Mouse (Mus musculus) heart, adult 2 months (tissue): ENCODE data around the gene Dhrs4. TPM values are rescaled to one million over a fixed set of nuclear protein-coding genes. Genes with fewer than 3 reads are reported as not detected.

Experiments used
- DNase-seq, 2 experiments: peaks; one replicate each; pipeline ENCODE4 v3.0.0; 2021
- H3K27ac ChIP-seq: fragments of 200-600 bp; 2 replicates; pipeline ENCODE4 v1.8.1; 2022
- H3K27me3 ChIP-seq: fragments of 200-500 bp; 2 replicates; pipeline ENCODE4 v1.6.1; 2012; ENCODE audit warnings: mild to moderate bottlenecking, low read length, inconsistent platforms, mixed read lengths; ENCODE audit not compliant: control insufficient read depth, insufficient read depth
- H3K36me3 ChIP-seq: fragments of 200-500 bp; 2 replicates; pipeline ENCODE4 v1.6.1; 2012; ENCODE audit warnings: low read length, inconsistent platforms; ENCODE audit not compliant: control insufficient read depth, insufficient read depth
- H3K4me1 ChIP-seq: fragments of 200-500 bp; 2 replicates; pipeline ENCODE4 v1.6.1; 2011; ENCODE audit warnings: low read length; ENCODE audit not compliant: control insufficient read depth, insufficient read depth
- H3K4me3 ChIP-seq: fragments of 200-600 bp; 2 replicates; pipeline ENCODE4 v1.8.1; 2022
- H3K79me2 ChIP-seq: fragments of 200-500 bp; replicated peaks from 2 replicates; pipeline ENCODE4 v1.6.1; 2012; ENCODE audit warnings: mild to moderate bottlenecking, inconsistent platforms, low read length, moderate library complexity, mixed read lengths; ENCODE audit not compliant: control insufficient read depth, insufficient read depth
- H3K9ac ChIP-seq: fragments of 200-500 bp; 2 replicates; pipeline ENCODE4 v1.6.1; 2012; ENCODE audit warnings: low read depth, mild to moderate bottlenecking, control low read depth, inconsistent platforms, low read length, mixed read lengths
- CTCF ChIP-seq: fragments of 200-600 bp; IDR thresholded peaks from 2 replicates; pipeline ENCODE4 v1.8.1; 2022; ENCODE audit warnings: antibody characterized with exemption, mild to moderate bottlenecking, moderate library complexity
- EP300 ChIP-seq: fragments of 200-500 bp; IDR thresholded peaks from 2 replicates; pipeline ENCODE4 v1.6.1; 2011; ENCODE audit warnings: low read depth, low read length, control low read depth; ENCODE audit not compliant: insufficient read depth
- POLR2A ChIP-seq: fragments of 200-500 bp; IDR thresholded peaks from 2 replicates; pipeline ENCODE4 v1.6.1; 2011; ENCODE audit warnings: mild to moderate bottlenecking, low read depth, low read length, control low read depth; ENCODE audit not compliant: insufficient read depth
- WGBS: fragments of 180-500 bp; shearing (Covaris S2); methylation state at CpG from one replicate; pipeline ENCODE4 v1.1.7; 2018; 5-methylcytosine and 5-hydroxymethylcytosine counted together
- intact Hi-C: fragments of 180-260 bp; cut with DNase I; formaldehyde crosslinking; loops from one replicate; pipeline ENCODE4 v1.15.1; 2025
- polyA plus RNA-seq: library from polyadenylated mRNA; depleted of rRNA; stranded (reverse); fragments of >200 nt; gene quantifications from 2 replicates; pipeline ENCODE4 v1.2.3, GENCODE M21; 2012
- total RNA-seq, 2 experiments: library from RNA; stranded (reverse); gene quantifications; 2 replicates each; pipeline ENCODE4 v1.2.3; 2021

The Dhrs4 gene
- total and polyA plus RNA-seq, 3 experiments, result 64.7 to 125 (median 106) TPM

- Histone ChIP-seq H3K36me3 (no peaks in the 10 kb centered on the region), H3K9ac (no peak overlapping the region), H3K27ac (no peak overlapping the region), H3K4me1 (no peaks in the 10 kb centered on the region), H3K4me3 (no peak overlapping the region), H3K79me2 (no peaks in the 10 kb centered on the region), H3K27me3 (no peaks in the 10 kb centered on the region)
- TF ChIP-seq EP300, result no peak
- TF ChIP-seq CTCF, result no peak
- no peak for TF ChIP-seq POLR2A
- 53% methylated on average over 4 of the region's 4 CpGs for WGBS
- DNase-seq, result no peak
- intact Hi-C loops, result no loop called here
Measured at GRCm38 (mm10) chr14:55461757-55462156, 16.8 kb upstream of the Dhrs4 start.

- peaks cover 3% of the 10 kb centered on the region for H3K36me3 ChIP-seq
- no peak overlapping the region for H3K4me3 ChIP-seq
- 65% methylated on average over 4 of the region's 4 CpGs for WGBS
- H3K27me3 ChIP-seq, result no peaks in the 10 kb centered on the region
- H3K27ac ChIP-seq, result no peak overlapping the region
- intact Hi-C loops, result no loop called here
- no peaks in the 10 kb centered on the region for H3K79me2 ChIP-seq
- no peak overlapping the region for H3K9ac ChIP-seq
- no peak for DNase-seq
- H3K4me1 ChIP-seq, result 0 out of 2 replicates have a peak, but pooled peaks cover 1% of the 10 kb centered on the region
- TF ChIP-seq POLR2A, result no peak
- no peak for TF ChIP-seq CTCF
Measured at GRCm38 (mm10) chr14:55466481-55466880, 12.1 kb upstream of the Dhrs4 start.

- H3K79me2 ChIP-seq, result no peaks in the 10 kb centered on the region
- WGBS, result 46% methylated on average over 7 of the region's 7 CpGs
Measured at GRCm38 (mm10) chr14:55467108-55467507, 11.4 kb upstream of the Dhrs4 start.

GRCm38 (mm10) chr14:55468301-55468741, 10.2 kb upstream of the Dhrs4 start:
- intact Hi-C loops, result no loop called here
- Histone ChIP-seq H3K4me1 (0 out of 2 replicates have a peak, but pooled peaks cover 1% of the 10 kb centered on the region), H3K79me2 (no peaks in the 10 kb centered on the region), H3K27me3 (no peaks in the 10 kb centered on the region), H3K4me3 (no peak overlapping the region), H3K9ac (no peak overlapping the region), H3K27ac (peak overlapping the region; percentile 75), H3K36me3 (peaks cover 3% of the 10 kb centered on the region)
- TF ChIP-seq POLR2A (no peak), CTCF (no peak), EP300 (no peak)
- WGBS, result 40% methylated on average over 2 of the region's 2 CpGs
- DNase-seq, result peak in 1 of 2 experiments; percentile 24

More at GRCm38 (mm10) chr14:55467108-55467507, 11.4 kb upstream of the Dhrs4 start:
- Histone ChIP-seq H3K4me1 (0 out of 2 replicates have a peak, but pooled peaks cover 1% of the 10 kb centered on the region), H3K4me3 (no peak overlapping the region), H3K9ac (no peak overlapping the region), H3K27ac (no peak overlapping the region), H3K36me3 (peaks cover 3% of the 10 kb centered on the region), H3K27me3 (no peaks in the 10 kb centered on the region)
- no peak for TF ChIP-seq EP300
- DNase-seq, result peak in 1 of 2 experiments; percentile 30
- intact Hi-C loops, result no loop called here

- Histone ChIP-seq H3K36me3 (peaks cover 3% of the 10 kb centered on the region), H3K4me3 (no peak overlapping the region), H3K9ac (no peak overlapping the region), H3K4me1 (0 out of 2 replicates have a peak, but pooled peaks cover 1% of the 10 kb centered on the region), H3K27ac (peak overlapping the region; percentile 75), H3K79me2 (no peaks in the 10 kb centered on the region), H3K27me3 (no peaks in the 10 kb centered on the region)
- no peak for DNase-seq
- 44% methylated on average over 2 of the region's 2 CpGs for WGBS
- intact Hi-C loops, result no loop called here
- TF ChIP-seq POLR2A (no peak), CTCF (no peak), EP300 (no peak)
Measured at GRCm38 (mm10) chr14:55469041-55469440, 9.5 kb upstream of the Dhrs4 start.

- peaks cover 3% of the 10 kb centered on the region for H3K36me3 ChIP-seq
- intact Hi-C loops, result no loop called here
- TF ChIP-seq CTCF (no peak), EP300 (no peak), POLR2A (no peak)
- H3K4me3 ChIP-seq, result no peak overlapping the region
- H3K9ac ChIP-seq, result no peak overlapping the region
- no peaks in the 10 kb centered on the region for H3K79me2 ChIP-seq
- 0 out of 2 replicates have a peak, but pooled peaks cover 1% of the 10 kb centered on the region for H3K4me1 ChIP-seq
- H3K27ac ChIP-seq, result peak overlapping the region; percentile 75
- WGBS, result 91% methylated on average over 6 of the region's 6 CpGs
- no peaks in the 10 kb centered on the region for H3K27me3 ChIP-seq
- DNase-seq, result no peak
Measured at GRCm38 (mm10) chr14:55469821-55470220, 8.7 kb upstream of the Dhrs4 start.
